Mouse (Mus musculus) layer of hippocampus, adult 6 months (tissue): ENCODE measurements around the gene Mboat7. TPM values are rescaled to one million over a fixed set of nuclear protein-coding genes. Genes with fewer than 3 reads are reported as not detected.

ENCODE experiments used
- long read RNA-seq, 2 experiments: library from polyadenylated mRNA; unstranded; transcript quantifications; one replicate each; pipeline ENCODE4 v2.0.0; 2019 to 2020
- microRNA-seq: library from miRNA; unstranded; fragments of <30 nt; microRNA quantifications from one replicate; pipeline ENCODE4 v1.2.0, GENCODE M21; 2020
- polyA plus RNA-seq: library from polyadenylated mRNA; unstranded; fragments of <200 nt; fragmentation: Nextera tagmentation; gene quantifications from 2 replicates; pipeline ENCODE4 v1.2.3, GENCODE M21; 2021

The Mboat7 gene
- polyA plus RNA-seq = 82.6 and 97.6 TPM in 2 replicates
- long read RNA-seq, experiment 1, transcript Mboat7-201 (8 exons, 2,878 nt) = major isoform, 91 of 112 reads
- long read RNA-seq, experiment 1, transcript Mboat7-206 (2 exons, 795 nt) = minor isoform, 6 of 112 reads
- long read RNA-seq, experiment 1, partial matches to known transcripts = 7 of 112 reads
- long read RNA-seq, experiment 1, other reads (novel, unspliced or antisense) = 8 of 112 reads
- long read RNA-seq, experiment 2, transcript Mboat7-201 (8 exons, 2,878 nt) = major isoform, 366 of 406 reads
- long read RNA-seq, experiment 2, transcript Mboat7-206 (2 exons, 795 nt) = minor isoform, 14 of 406 reads
- long read RNA-seq, experiment 2, partial matches to known transcripts = 13 of 406 reads
- long read RNA-seq, experiment 2, other reads (novel, unspliced or antisense) = 13 of 406 reads

GRCm38 (mm10) chr7:3692987-3693808 is at the start of gene Mboat7:
TSS of gene Mboat7 (minus strand) at chr7:3693523.

GRCm38 (mm10) chr7:3720268-3720667 is 26.9 kb upstream of the Mboat7 start, which contains the start of gene Pirb:
TSS of gene Pirb (minus strand) at chr7:3720391.

GRCm38 (mm10) chr7:3703879-3704441 is 10.6 kb upstream of the Mboat7 start, which contains the start of gene Rps9:
TSS of gene Rps9 (plus strand) at chr7:3703993.

GRCm38 (mm10) chr7:3692382-3692986 is 839 bp downstream of the Mboat7 start, which contains the start of gene Tsen34:
TSS of gene Tsen34 (plus strand) at chr7:3692863.

GRCm38 (mm10) chr7:3677342-3677741 is 16.0 kb downstream of the Mboat7 start, which contains the start of gene Tmc4:
TSS of gene Tmc4 (minus strand) at chr7:3677553.

GRCm38 (mm10) chr7:3665215-3666114 is 27.9 kb downstream of the Mboat7 start, which contains the start of gene Leng1:
TSS of gene Leng1 (minus strand) at chr7:3665840.

GRCm38 (mm10) chr7:3644672-3645487 is 48.4 kb downstream of the Mboat7 start, which contains the start of gene Cnot3:
TSS of gene Cnot3 (plus strand) at chr7:3645268.

GRCm38 (mm10) chr7:3629543-3630477 is 63.5 kb downstream of the Mboat7 start, which contains the start of the genes Tfpt and Prpf31:
TSS of gene Tfpt (minus strand) at chr7:3629929.
TSS of gene Prpf31 (plus strand) at chr7:3629985.

Small RNA genes within 50 kb of the gene (microRNA-seq; reads per million reads assigned to microRNA genes)
- gene Mir3572 = 12.2 reads per million, percentile 34 among the genes with 10 or more reads in this experiment

Other genes starting within 250 kb of the Mboat7 start
- gene Tarm1, start 190.9 kb downstream of the Mboat7 start, polyA plus RNA-seq = 0.13 TPM in 1 of 2 replicates, not detected in the other
- 0.24 and 0.25 TPM in 2 replicates for gene Oscar, start 77.4 kb downstream of the Mboat7 start, polyA plus RNA-seq
- gene Ndufa3, start 76.2 kb downstream of the Mboat7 start, polyA plus RNA-seq = 1,754 and 1,945 TPM in 2 replicates
- 39.0 and 39.3 TPM in 2 replicates for gene Tfpt, start 63.6 kb downstream of the Mboat7 start, polyA plus RNA-seq
- gene Prpf31, start 63.5 kb downstream of the Mboat7 start, polyA plus RNA-seq = 53.8 and 55.5 TPM in 2 replicates
- gene Cnot3, start 48.3 kb downstream of the Mboat7 start, polyA plus RNA-seq = 18.2 and 22.9 TPM in 2 replicates
- 5.0 and 5.5 TPM in 2 replicates for gene Leng1, start 27.7 kb downstream of the Mboat7 start, polyA plus RNA-seq
- 0.29 and 0.54 TPM in 2 replicates for gene Tmc4, start 16.0 kb downstream of the Mboat7 start, polyA plus RNA-seq
- gene Tsen34, start 660 bp downstream of the Mboat7 start, polyA plus RNA-seq = 141 and 142 TPM in 2 replicates
- gene Rps9, start 10.5 kb upstream of the Mboat7 start, polyA plus RNA-seq = 1,376 and 1,434 TPM in 2 replicates
- gene Pirb, start 26.9 kb upstream of the Mboat7 start, polyA plus RNA-seq = 0.11 and 0.23 TPM in 2 replicates
- not detected in 2 replicates for gene Gm15448, start 132.2 kb upstream of the Mboat7 start, polyA plus RNA-seq
- gene Pira2, start 151.5 kb upstream of the Mboat7 start, polyA plus RNA-seq = not detected in 2 replicates
- gene Gm14548, start 204.6 kb upstream of the Mboat7 start, polyA plus RNA-seq = not detected in 2 replicates
- 0.08 TPM in 1 of 2 replicates, not detected in the other for gene Lilra6, start 222.0 kb upstream of the Mboat7 start, polyA plus RNA-seq